Mouse (Mus musculus): ENCODE measurements around the gene Ptprj. TPM values are rescaled to one million over a fixed set of nuclear protein-coding genes. Genes with fewer than 3 reads are reported as not detected.

The Ptprj gene
- polyA plus RNA-seq, 1 experiment from 2014 or later, result 4.6 TPM

DNA sequence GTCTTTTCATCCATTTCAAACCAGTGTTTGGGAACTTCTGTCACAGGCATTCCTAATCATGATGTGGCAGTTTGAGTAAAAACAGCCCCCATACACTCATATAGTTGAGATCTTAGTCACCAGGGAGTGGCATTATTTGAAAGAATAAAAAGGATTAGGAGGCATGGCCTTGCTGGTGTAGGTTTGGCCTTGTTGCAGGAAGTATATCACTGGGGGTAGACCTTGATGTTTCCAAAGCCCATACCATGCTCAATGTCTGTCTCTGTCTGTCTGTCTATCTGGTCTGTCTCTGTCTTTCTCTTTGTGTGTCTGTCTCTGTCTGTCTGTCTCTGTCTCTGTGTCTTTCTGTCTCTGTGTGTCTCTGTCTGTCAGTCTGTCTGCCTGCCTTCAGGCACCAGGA is 79.6 kb downstream of the Ptprj start:
- H3K9me3 ChIP-seq (ENCODE audit: control insufficient read depth, low read length), result no peaks in the 10 kb centered on the region
- ATAC-seq, result no peak
- H3K4me2 ChIP-seq (ENCODE audit: low read length), result no peak overlapping the region
- H3K4me1 ChIP-seq (replicated peaks; ENCODE audit: control insufficient read depth, insufficient read depth, low read length), result peaks cover 6% of the 10 kb centered on the region
- H3K36me3 ChIP-seq (ENCODE audit: control insufficient read depth, insufficient read depth), result no peaks in the 10 kb centered on the region
- no peak overlapping the region for H3K9ac ChIP-seq (replicated peaks; ENCODE audit: low read depth, low read length)
- no peak overlapping the region for H3K4me3 ChIP-seq (replicated peaks; ENCODE audit: low read length)
- H3K27me3 ChIP-seq (replicated peaks; ENCODE audit: control insufficient read depth, insufficient read depth, low read length), result no peaks in the 10 kb centered on the region
- no peak overlapping the region for H3K27ac ChIP-seq (ENCODE audit: low read length)

DNA sequence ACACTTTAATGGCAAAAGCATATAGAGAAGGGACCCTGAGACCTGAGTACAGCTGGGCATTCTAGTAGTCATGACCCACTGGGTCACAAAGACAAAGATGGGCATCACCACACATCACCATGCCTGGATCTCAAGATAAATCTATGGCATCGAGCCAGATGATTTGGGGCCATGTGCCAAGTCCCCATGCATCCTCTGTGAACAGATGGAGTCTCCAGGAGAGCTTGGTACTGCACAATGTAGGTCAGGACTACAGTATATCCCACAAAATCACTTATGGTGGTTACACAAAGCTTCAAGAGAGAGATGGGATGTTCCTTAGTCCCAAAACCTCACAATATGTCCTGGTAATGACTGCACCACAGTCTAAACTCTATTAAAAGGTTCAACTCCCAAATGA is 81.4 kb downstream of the Ptprj start:
- H3K4me1 ChIP-seq (replicated peaks; ENCODE audit: control insufficient read depth, insufficient read depth, low read length), result peaks cover 4% of the 10 kb centered on the region
- H3K9ac ChIP-seq (replicated peaks; ENCODE audit: low read depth, low read length), result no peak overlapping the region
- no peaks in the 10 kb centered on the region for H3K27me3 ChIP-seq (replicated peaks; ENCODE audit: control insufficient read depth, insufficient read depth, low read length)
- peak; percentile 50; the same call in 1 of the 2 replicates for ATAC-seq
- H3K4me2 ChIP-seq (ENCODE audit: low read length), result no peak overlapping the region
- H3K27ac ChIP-seq (ENCODE audit: low read length), result no peak overlapping the region
- no peaks in the 10 kb centered on the region for H3K36me3 ChIP-seq (ENCODE audit: control insufficient read depth, insufficient read depth)
- H3K4me3 ChIP-seq (replicated peaks; ENCODE audit: low read length), result no peak overlapping the region
- no peaks in the 10 kb centered on the region for H3K9me3 ChIP-seq (ENCODE audit: control insufficient read depth, low read length)
- 87% methylated on average over 1 of the region's 1 CpGs for WGBS

DNA sequence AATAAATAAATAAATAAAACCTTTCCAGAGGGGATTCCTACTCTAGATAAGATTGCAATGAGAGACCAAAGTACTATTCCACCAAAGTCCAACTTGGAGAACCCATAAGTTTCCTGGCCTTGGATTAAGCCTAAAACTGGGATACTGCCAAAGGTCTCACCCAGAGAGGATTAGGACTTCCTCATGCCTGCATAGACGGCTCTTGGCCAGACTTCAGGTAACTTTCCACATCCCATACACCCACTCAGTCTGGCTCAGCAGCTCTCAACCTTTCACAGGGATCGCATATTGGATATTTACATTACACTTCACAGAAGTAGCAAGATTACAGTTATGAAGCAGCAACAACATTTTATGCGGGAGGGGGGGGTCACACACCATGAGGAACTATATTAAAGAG is 82.9 kb downstream of the Ptprj start:
- Histone ChIP-seq H3K27ac (ENCODE audit: low read length) (no peak overlapping the region), H3K4me2 (ENCODE audit: low read length) (no peak overlapping the region), H3K4me1 (replicated peaks; ENCODE audit: control insufficient read depth, insufficient read depth, low read length) (peaks cover 4% of the 10 kb centered on the region), H3K36me3 (ENCODE audit: control insufficient read depth, insufficient read depth) (no peaks in the 10 kb centered on the region), H3K27me3 (replicated peaks; ENCODE audit: control insufficient read depth, insufficient read depth, low read length) (no peaks in the 10 kb centered on the region), H3K9me3 (ENCODE audit: control insufficient read depth, low read length) (no peaks in the 10 kb centered on the region), H3K9ac (replicated peaks; ENCODE audit: low read depth, low read length) (no peak overlapping the region), H3K4me3 (replicated peaks; ENCODE audit: low read length) (no peak overlapping the region)
- 86% methylated on average over 3 of the region's 3 CpGs for WGBS
- ATAC-seq, result no peak

DNA sequence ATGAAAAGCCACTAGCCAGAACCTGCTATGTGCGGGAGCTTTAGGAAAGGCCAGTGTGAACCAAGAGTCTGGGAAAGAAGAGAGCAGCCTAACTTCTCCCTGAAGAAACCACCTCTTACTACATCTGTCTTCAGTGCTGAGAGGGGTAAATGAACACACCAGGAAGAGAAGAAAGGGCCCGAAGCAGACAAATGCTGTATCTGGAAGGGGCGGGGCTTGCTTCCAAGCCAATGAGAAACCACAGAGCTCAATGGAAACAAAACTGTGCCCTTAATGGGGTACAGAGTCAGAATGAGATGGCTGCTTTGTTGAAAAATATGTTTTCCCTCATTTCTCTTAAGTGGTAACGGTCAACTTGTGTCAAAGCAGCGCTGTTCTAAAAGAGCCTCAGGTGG is 83.8 kb downstream of the Ptprj start:
- H3K4me2 ChIP-seq (ENCODE audit: low read length), result no peak overlapping the region
- no peaks in the 10 kb centered on the region for H3K27me3 ChIP-seq (replicated peaks; ENCODE audit: control insufficient read depth, insufficient read depth, low read length)
- no peak for ATAC-seq
- no peak overlapping the region for H3K27ac ChIP-seq (ENCODE audit: low read length)
- peaks cover 4% of the 10 kb centered on the region for H3K4me1 ChIP-seq (replicated peaks; ENCODE audit: control insufficient read depth, insufficient read depth, low read length)
- no peak overlapping the region for H3K9ac ChIP-seq (replicated peaks; ENCODE audit: low read depth, low read length)
- WGBS, result 79% methylated on average over 5 of the region's 5 CpGs
- no peak overlapping the region for H3K4me3 ChIP-seq (replicated peaks; ENCODE audit: low read length)
- no peaks in the 10 kb centered on the region for H3K36me3 ChIP-seq (ENCODE audit: control insufficient read depth, insufficient read depth)
- no peaks in the 10 kb centered on the region for H3K9me3 ChIP-seq (ENCODE audit: control insufficient read depth, low read length)

DNA sequence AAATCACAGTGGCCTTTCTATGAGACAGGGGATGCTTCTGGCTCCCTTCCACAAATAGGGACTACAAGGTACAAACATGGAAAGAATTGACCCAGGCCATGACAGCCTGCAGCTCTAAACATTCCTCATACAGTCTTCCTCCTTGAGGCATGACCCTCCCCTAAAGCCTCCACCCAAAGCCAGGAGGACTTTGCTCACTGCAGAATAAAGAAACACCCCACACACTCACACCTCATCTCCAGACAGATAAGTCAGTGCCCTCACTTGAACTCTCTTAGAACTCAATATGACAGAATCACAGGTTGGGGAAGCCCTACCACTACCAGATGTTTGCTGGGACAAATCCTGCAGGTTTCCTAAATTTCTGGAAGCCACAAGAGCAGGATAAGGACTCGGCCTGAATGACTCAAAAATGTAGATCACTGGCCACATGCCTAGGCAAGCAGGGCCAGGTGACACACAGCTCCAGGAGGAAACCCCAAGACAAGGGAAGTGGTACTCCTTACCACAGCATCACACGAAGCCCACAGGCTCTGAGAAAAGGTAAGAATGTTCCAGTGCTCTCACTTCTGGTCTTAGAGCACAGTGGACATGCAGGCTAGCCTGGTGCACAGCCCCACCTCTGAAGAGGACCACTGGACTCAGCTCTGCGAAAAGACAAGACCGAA is 84.3 kb downstream of the Ptprj start:
- Histone ChIP-seq H3K36me3 (ENCODE audit: control insufficient read depth, insufficient read depth) (no peaks in the 10 kb centered on the region), H3K4me1 (replicated peaks; ENCODE audit: control insufficient read depth, insufficient read depth, low read length) (peaks cover 4% of the 10 kb centered on the region), H3K9me3 (ENCODE audit: control insufficient read depth, low read length) (no peaks in the 10 kb centered on the region), H3K27me3 (replicated peaks; ENCODE audit: control insufficient read depth, insufficient read depth, low read length) (no peaks in the 10 kb centered on the region), H3K4me2 (ENCODE audit: low read length) (no peak overlapping the region), H3K9ac (replicated peaks; ENCODE audit: low read depth, low read length) (no peak overlapping the region), H3K27ac (ENCODE audit: low read length) (no peak overlapping the region), H3K4me3 (replicated peaks; ENCODE audit: low read length) (no peak overlapping the region)
- 89% methylated on average over 4 of the region's 4 CpGs for whole genome bisulfite sequencing
- no peak for ATAC-seq

DNA sequence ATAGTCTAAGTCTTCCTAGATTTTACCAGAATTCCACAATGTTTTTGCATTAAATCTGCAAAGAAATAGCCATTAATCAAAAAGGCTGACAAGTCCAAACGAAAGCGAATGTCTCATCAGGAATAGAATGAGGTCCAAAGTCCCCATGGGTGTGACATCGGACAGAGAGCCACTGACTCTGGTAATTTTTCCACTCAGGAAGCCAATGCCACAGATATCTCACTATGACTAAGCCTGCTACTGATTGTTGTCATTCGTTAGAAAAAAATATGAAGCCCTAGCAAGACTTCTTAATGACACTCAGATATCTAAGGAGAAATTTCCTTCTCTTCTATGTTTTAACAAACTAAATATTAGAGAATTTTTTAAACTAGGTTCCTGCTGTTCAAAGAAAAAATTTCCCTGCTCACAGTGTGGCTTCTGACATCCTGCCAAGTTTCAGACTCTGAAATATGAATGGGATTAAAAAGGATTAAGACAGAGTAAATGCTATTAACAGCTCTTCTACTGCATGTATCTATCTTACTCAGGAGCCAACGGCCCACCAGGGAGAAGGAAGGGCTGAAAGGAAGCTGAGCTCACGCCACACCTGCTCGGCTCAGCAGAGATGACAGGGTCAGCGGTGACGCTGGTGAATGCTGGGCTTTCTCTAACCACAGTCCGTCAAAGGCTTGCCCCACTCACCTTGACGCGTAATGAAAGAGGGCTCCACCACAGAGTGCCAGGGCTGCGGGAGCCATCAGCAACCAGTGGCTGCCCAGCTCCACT is 90.0 kb downstream of the Ptprj start:
- Histone ChIP-seq H3K27me3 (replicated peaks; ENCODE audit: control insufficient read depth, insufficient read depth, low read length) (no peaks in the 10 kb centered on the region), H3K4me1 (replicated peaks; ENCODE audit: control insufficient read depth, insufficient read depth, low read length) (peaks cover 6% of the 10 kb centered on the region), H3K4me3 (replicated peaks; ENCODE audit: low read length) (no peak overlapping the region), H3K9me3 (ENCODE audit: control insufficient read depth, low read length) (no peaks in the 10 kb centered on the region), H3K27ac (ENCODE audit: low read length) (no peak overlapping the region), H3K9ac (replicated peaks; ENCODE audit: low read depth, low read length) (no peak overlapping the region), H3K4me2 (ENCODE audit: low read length) (no peak overlapping the region), H3K36me3 (ENCODE audit: control insufficient read depth, insufficient read depth) (no peaks in the 10 kb centered on the region)
- ATAC-seq, result no peak; the same call in 1 of the 2 replicates
- 36% methylated on average over 13 of the region's 13 CpGs for WGBS

DNA sequence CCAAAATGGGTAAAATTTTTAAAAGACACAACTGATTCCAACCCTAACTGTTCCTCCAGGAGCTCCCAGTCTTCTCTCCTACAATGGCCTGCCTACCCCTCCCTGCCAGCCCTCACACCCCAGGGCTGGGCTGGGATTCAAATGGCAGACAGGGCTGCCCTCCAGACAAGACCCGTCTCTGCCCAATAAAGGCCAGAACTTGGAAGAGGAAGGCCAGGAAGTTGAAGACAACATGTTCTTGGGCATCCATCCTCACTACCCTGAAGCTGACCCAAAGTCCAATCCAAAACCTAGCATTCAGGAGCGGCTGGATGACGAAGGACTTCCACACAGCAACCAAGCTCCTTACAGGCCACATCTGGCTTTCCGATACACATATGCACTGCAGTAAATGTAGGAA is 90.6 kb downstream of the Ptprj start:
- Histone ChIP-seq H3K36me3 (ENCODE audit: control insufficient read depth, insufficient read depth) (no peaks in the 10 kb centered on the region), H3K4me1 (replicated peaks; ENCODE audit: control insufficient read depth, insufficient read depth, low read length) (peaks cover 6% of the 10 kb centered on the region), H3K27me3 (replicated peaks; ENCODE audit: control insufficient read depth, insufficient read depth, low read length) (no peaks in the 10 kb centered on the region), H3K4me2 (ENCODE audit: low read length) (no peak overlapping the region), H3K9ac (replicated peaks; ENCODE audit: low read depth, low read length) (no peak overlapping the region), H3K4me3 (replicated peaks; ENCODE audit: low read length) (no peak overlapping the region), H3K27ac (ENCODE audit: low read length) (no peak overlapping the region), H3K9me3 (ENCODE audit: control insufficient read depth, low read length) (no peaks in the 10 kb centered on the region)
- ATAC-seq, result no peak
- WGBS, result 66% methylated on average over 4 of the region's 4 CpGs

DNA sequence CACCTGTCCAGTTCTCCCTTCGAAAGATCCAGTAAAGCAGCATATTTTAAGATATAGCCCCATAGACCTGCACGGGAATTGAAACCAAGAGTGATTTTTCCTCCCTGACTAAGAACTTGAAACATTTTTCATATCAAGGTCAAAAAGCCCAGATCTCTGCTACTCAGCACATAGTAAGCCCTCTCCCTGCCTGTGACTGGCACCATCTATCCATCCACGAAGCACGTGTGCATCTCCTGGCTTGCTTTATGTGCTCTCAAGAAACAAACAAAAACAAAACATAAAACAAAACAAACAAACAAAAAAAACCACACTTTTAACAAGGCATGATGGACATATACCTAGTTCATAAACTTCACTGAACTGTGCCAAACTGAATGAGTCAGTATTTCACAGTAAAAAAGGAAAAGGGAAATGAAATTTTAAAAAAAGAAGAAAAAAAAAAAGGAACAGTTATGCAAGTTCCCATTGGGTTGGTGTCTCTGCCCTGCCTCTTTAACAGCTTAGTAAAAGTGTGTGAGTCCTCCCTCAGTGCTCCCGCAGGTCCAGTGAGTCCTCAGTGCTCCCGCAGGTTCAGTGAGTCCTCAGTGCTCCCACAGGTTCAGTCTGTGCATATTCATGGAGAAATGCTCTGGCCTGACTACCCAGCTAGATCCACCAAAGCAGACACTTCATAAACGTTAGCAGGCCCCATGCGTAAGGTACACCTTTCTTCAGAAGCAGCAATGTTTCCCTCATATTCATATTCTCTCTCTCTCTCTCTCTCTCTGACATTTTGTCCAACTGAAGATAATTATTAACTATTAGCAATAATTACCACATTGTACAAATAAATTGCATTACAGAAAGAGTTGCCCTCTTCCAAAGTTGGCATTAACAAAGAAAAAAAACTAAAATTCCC is 91.5 kb downstream of the Ptprj start:
- no peaks in the 10 kb centered on the region for H3K36me3 ChIP-seq (ENCODE audit: control insufficient read depth, insufficient read depth)
- H3K27me3 ChIP-seq (replicated peaks; ENCODE audit: control insufficient read depth, insufficient read depth, low read length), result no peaks in the 10 kb centered on the region
- WGBS, result 85% methylated on average over 8 of the region's 8 CpGs
- no peak overlapping the region for H3K9ac ChIP-seq (replicated peaks; ENCODE audit: low read depth, low read length)
- peaks cover 6% of the 10 kb centered on the region for H3K4me1 ChIP-seq (replicated peaks; ENCODE audit: control insufficient read depth, insufficient read depth, low read length)
- H3K4me3 ChIP-seq (replicated peaks; ENCODE audit: low read length), result no peak overlapping the region
- H3K4me2 ChIP-seq (ENCODE audit: low read length), result no peak overlapping the region
- no peak overlapping the region for H3K27ac ChIP-seq (ENCODE audit: low read length)
- H3K9me3 ChIP-seq (ENCODE audit: control insufficient read depth, low read length), result no peaks in the 10 kb centered on the region
- ATAC-seq, result no peak

Measured in forebrain, embryonic 16.5 days (tissue).